Mouse (Mus musculus) urinary bladder, postnatal 14 days (tissue): ENCODE data around the gene Ppp2ca.
A peak's percentile ranks its signal among the peaks of the same experiment; 100 is the strongest.
"Not testable (repeated sequence)": the region's sequence is repeated elsewhere in the genome, so short reads cannot be mapped to it uniquely, and the experiment has no call there.

ENCODE experiments used
- DNase-seq: peaks from one replicate; pipeline ENCODE4 v3.0.0; 2021; ENCODE audit warnings: low spot score

Gene Ppp2ca

DNA sequence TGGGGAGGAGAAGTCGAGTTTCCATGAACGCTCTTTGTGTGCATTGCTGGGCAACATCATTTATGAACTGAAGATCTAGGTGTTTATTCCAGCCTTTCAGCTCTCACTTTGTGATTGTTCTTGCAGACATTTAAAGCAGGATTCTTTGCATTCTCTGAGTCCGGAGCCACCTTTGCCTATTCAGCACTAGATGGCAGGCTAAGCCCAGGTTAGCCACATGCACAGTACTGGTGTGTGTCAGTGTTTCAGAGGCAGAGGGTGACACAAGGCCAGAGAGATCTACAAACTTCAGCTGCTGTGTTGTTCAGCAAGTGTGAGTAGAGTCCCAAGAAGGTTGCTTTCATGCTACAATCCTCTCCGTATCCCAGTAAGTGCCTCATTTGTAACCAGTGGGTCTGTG lies 45.2 kb downstream of the Ppp2ca start:
- DNase-seq = peak; percentile 47

GRCm38 (mm10) chr11:52145428-52145827 lies 46.9 kb downstream of the Ppp2ca start, which contains the start of gene Olfr1373:
Gene Olfr1373 (minus strand): TSS chr11:52145528.
- not testable (repeated sequence) for DNase-seq

GRCm38 (mm10) chr11:52163926-52164325 lies 65.4 kb downstream of the Ppp2ca start:
- DNase-seq = peak; percentile 13

DNA sequence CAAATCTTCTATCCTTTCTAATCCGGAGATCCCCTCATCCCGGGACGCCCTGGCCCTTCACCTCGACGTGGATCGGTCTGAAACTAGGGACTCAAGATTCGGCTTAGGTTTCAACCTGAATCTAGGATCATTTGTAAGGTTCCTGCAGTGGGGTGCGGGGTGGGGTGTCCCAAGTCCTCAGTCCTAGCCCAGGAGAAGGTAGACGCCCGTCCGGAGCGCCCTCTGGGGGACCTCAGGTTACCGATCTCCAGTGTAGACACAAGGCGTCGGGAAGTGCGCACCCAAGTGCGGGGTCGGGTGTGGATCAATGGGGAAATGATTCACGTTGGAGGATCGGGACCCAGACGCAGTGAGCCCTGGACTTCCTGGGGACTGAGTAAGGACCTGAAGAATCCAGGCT lies 68.6 kb downstream of the Ppp2ca start:
- DNase-seq = peak; percentile 15

GRCm38 (mm10) chr11:52167901-52168302 lies 69.4 kb downstream of the Ppp2ca start:
- peak; percentile 12 for DNase-seq

DNA sequence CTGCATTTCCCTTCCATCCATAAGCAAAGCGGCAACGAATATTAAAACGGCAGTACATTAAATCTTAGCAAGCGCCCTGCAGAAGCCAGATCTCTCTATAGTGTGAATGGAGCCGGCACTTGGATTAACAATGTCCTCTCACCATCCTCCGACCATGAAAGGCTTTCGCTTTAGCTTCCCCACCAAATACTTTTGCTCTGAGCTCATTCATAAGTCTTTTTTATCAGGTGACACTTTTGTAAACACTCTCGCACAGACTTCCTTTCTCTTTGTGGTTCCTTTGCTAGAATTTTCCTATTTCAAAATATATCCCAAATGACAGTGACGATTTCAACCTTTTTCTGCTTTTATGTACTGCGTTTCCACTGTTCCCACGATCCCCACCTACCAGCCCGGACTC lies 70.0 kb downstream of the Ppp2ca start:
- no peak for DNase-seq
